Mouse (Mus musculus) liver, adult 10 weeks (tissue): Measurements from ENCODE around the gene Gm6169. TPM values are rescaled to one million over a fixed set of nuclear protein-coding genes. Genes with fewer than 3 reads are reported as not detected.

Experiments
- polyA plus RNA-seq: library from polyadenylated mRNA; stranded (reverse); fragments of 350-450 nt; fragmentation: Illumina TruSeq; extraction: RNeasy Lipid Tissue Mini Kit (QIAGEN cat#74804); gene quantifications from one replicate; pipeline ENCODE4 v1.2.3, GENCODE M21; 2014; ENCODE audit warnings: low read depth, low replicate concordance

The Gm6169 gene
- not detected for polyA plus RNA-seq

GRCm38 (mm10) chr13:97099187-97099852 is at the start of gene Gm6169:
Gm6169 (minus strand) TSS chr13:97099237.

GRCm38 (mm10) chr13:97137466-97138400 is 38.7 kb upstream of the Gm6169 start, which contains the start of the genes Gfm2 and Nsa2:
Gfm2 (plus strand) TSS chr13:97137937.
Nsa2 (minus strand) TSS chr13:97137937.

DNA sequence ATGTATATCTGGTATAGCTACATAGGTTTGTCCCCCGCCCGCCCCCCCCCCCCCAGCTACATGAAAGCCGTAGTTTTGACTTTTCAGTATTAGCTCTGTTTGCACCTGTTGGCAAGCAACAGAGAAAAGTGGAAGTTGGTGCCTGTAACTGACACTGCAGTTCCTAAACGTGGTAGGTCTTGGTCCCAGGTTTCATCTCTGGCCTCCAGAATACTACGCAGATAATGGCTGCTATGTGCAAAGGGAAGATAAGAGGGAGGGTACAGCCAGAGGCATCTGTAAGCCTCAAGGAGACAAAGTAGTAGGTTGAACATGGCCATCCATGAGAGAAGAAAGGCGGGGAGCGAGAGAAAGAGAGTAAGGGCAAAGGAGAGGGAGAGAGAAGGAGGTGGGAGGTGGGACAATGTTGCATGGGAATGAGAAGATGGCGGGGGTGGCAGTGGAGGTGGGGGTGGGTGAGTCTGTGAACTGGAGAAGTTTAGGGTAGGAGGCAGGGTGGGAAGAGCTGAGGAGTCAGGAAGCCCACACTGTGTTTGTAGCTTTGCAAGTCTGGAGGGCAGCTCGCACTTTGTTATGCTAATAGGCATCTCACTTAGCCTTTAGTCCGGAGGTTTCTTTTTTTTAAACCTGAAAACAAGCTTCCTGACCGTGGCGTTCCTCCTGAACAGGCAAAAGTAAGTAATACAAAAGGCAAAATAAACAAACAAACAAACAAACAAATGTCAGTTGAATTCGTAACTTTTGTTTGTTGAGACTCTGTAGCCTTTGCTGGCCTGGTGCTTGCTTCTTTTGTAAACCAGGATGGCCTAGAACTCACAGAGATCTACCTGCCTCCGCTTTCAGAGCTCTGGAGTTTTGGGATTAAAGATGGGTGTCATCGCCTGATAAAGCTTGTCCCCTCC is 32.1 kb downstream of the Gm6169 start, which contains the start of gene Fam169a:
Fam169a (plus strand) TSS at position 638 of the 902 bp plus-strand sequence.

Other genes with a start within 250 kb of the Gm6169 start
- gene Gcnt4, start 174.5 kb downstream of the Gm6169 start, polyA plus RNA-seq, result 2.4 TPM
- gene 1700029F12Rik, start 64.9 kb downstream of the Gm6169 start, polyA plus RNA-seq, result not detected
- gene Fam169a, start 32.0 kb downstream of the Gm6169 start, polyA plus RNA-seq, result not detected
- 47.9 TPM for gene Gfm2, start 38.7 kb upstream of the Gm6169 start, polyA plus RNA-seq
- gene Nsa2, start 38.7 kb upstream of the Gm6169 start, polyA plus RNA-seq, result 91.3 TPM
- gene Hexb, start 99.1 kb upstream of the Gm6169 start, polyA plus RNA-seq, result 64.2 TPM
- 3.1 TPM for gene Enc1, start 141.9 kb upstream of the Gm6169 start, polyA plus RNA-seq